Mouse (Mus musculus) right cerebral cortex, postnatal 25 days (tissue): ENCODE measurements at regions not wholly inside any gene's neighbourhood (a gene's known extent, or its start where the extent isn't known, plus 50 kb on each side); places are given as distances from the start of the nearest gene placed in this dataset.

Experiments used
- DNase-seq: peaks from one replicate; pipeline ENCODE4 v3.0.0; 2022

DNA sequence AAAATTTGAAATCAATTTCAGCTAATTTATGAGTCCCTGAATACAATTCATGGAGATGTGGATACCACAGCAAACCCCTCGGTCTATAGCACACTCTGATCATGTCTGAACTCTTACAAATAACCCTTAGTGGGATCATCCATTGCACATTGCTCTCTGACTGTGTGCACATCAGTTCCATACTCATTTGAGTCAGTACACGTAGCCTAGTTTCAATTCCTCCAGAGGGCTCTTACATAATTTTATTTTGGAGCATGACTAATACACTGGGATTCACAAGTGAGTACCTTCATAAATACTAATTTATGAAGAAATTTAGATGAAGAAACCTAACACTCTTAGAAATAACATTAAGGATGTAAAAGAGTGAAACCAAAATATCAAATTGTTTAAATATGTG, 978.3 kb downstream of the Pdha2 start:
- no peak for DNase-seq

GRCm38 (mm10) chr3:140239276-140239675, 972.9 kb downstream of the Pdha2 start:
- DNase-seq, result no peak
